ENCODE assay signal across 23 mouse cellular contexts in genomic region chr19:34715895-34716294, GRCm38 (mm10). TPM values are rescaled to one million over a fixed set of nuclear protein-coding genes. Genes with fewer than 3 reads are reported as not detected.
A peak's percentile ranks its signal among the peaks of the same experiment; 100 is the strongest.
DNase-seq lines count a peak whose midpoint lies in the region; ATAC-seq and TF ChIP-seq lines count a peak whose summit lies in the region.
"Had no signal": no experiment of that assay in that cellular context is flagged by ENCODE, and none has a peak within 500 bp of the region (broad histone marks: within the 10 kb centered on the region; RNA-seq: fewer than 3 reads in every experiment).

No protein-coding gene starts in this region.

- WGBS in kidney, adult 2 months, result 94% methylated on average over 1 of the region's 1 CpGs
- WGBS in kidney, embryonic 15.5 days, result 82% methylated on average over 1 of the region's 1 CpGs
- WGBS in liver, embryonic 16.5 days (ENCODE audit: insufficient replicate concordance), result 63% methylated on average over 1 of the region's 1 CpGs
- 41% methylated on average over 1 of the region's 1 CpGs for WGBS in liver, embryonic 12.5 days (ENCODE audit: insufficient replicate concordance)
- 61% methylated on average over 1 of the region's 1 CpGs for WGBS in heart, embryonic 11.5 days (ENCODE audit: insufficient replicate concordance)

- no peaks in the 10 kb centered on the region for H3K27me3 ChIP-seq in kidney, adult 2 months (replicated peaks; ENCODE audit: control insufficient read depth, insufficient read depth, low read length)
- H3K27me3 ChIP-seq in kidney, embryonic 15.5 days, result no peaks in the 10 kb centered on the region
- no peaks in the 10 kb centered on the region for H3K27me3 ChIP-seq in liver, embryonic 16.5 days (ENCODE audit: control insufficient read depth, insufficient read depth, low read depth, low read length)
- H3K27me3 ChIP-seq in liver, embryonic 12.5 days (replicated peaks), result no peaks in the 10 kb centered on the region
- H3K27me3 ChIP-seq in myocyte (ENCODE audit: control insufficient read depth, insufficient read depth, insufficient read length), result no peaks in the 10 kb centered on the region
- H3K27me3 ChIP-seq in heart, embryonic 11.5 days (ENCODE audit: control insufficient read depth, insufficient read depth, low read length), result no peaks in the 10 kb centered on the region
- H3K27me3 ChIP-seq: CH12.LX; embryonic facial prominence, embryonic 12.5 days; forebrain, embryonic 13.5 days; forebrain, embryonic 15.5 days had no signal

- no peak for DNase-seq in kidney, adult 2 months
- DNase-seq in Muller cell, postnatal 12 days (ENCODE audit: inconsistent ontology term), result peak; percentile 24
- DNase-seq: adrenal gland, adult 2 months; adrenal gland, postnatal 10 days; adrenal gland, postnatal 25 days; B cell, adult 2 months; cerebellum, adult 11 months; cerebellum, adult 18-20 months; cerebellum, adult 9-10 months; cerebellum, postnatal 10 days; cerebellum, postnatal 25 days had no signal

- no peaks in the 10 kb centered on the region; the same call in 1 of the 2 replicates for H3K36me3 ChIP-seq in kidney, adult 2 months (ENCODE audit: control insufficient read depth, insufficient read depth, low read length)
- H3K36me3 ChIP-seq in kidney, embryonic 15.5 days, result no peaks in the 10 kb centered on the region
- no peaks in the 10 kb centered on the region for H3K36me3 ChIP-seq in liver, embryonic 16.5 days (ENCODE audit: control insufficient read depth, insufficient read depth)
- no peaks in the 10 kb centered on the region for H3K36me3 ChIP-seq in liver, embryonic 12.5 days
- H3K36me3 ChIP-seq in myocyte (ENCODE audit: control insufficient read depth, insufficient read depth), result no peaks in the 10 kb centered on the region
- no peaks in the 10 kb centered on the region for H3K36me3 ChIP-seq in heart, embryonic 11.5 days (ENCODE audit: control insufficient read depth, insufficient read depth, low read length)
- H3K36me3 ChIP-seq: embryonic facial prominence, embryonic 10.5 days; embryonic facial prominence, embryonic 12.5 days; forebrain, embryonic 15.5 days; G1E had no signal

- H3K4me1 ChIP-seq in kidney, adult 2 months (ENCODE audit: control insufficient read depth, insufficient read depth, low read length), result peaks cover 31% of the 10 kb centered on the region
- H3K4me1 ChIP-seq in kidney, embryonic 15.5 days, result peaks cover 6% of the 10 kb centered on the region; the same call in 1 of the 2 replicates
- H3K4me1 ChIP-seq in liver, embryonic 16.5 days (ENCODE audit: control insufficient read depth, low read depth, low read length), result peaks cover 2% of the 10 kb centered on the region; the same call in 1 of the 2 replicates
- peaks cover 6% of the 10 kb centered on the region; the same call in 1 of the 2 replicates for H3K4me1 ChIP-seq in liver, embryonic 12.5 days
- 0 out of 2 replicates have a peak, but pooled peaks cover 2% of the 10 kb centered on the region for H3K4me1 ChIP-seq in heart, embryonic 11.5 days (ENCODE audit: control insufficient read depth, insufficient read depth, low read length)
- H3K4me1 ChIP-seq: embryonic facial prominence, embryonic 10.5 days; embryonic facial prominence, embryonic 12.5 days; forebrain, embryonic 13.5 days; forebrain, embryonic 15.5 days had no signal

- H3K9me3 ChIP-seq in kidney, embryonic 15.5 days (replicated peaks), result no peaks in the 10 kb centered on the region
- no peaks in the 10 kb centered on the region for H3K9me3 ChIP-seq in liver, embryonic 16.5 days (replicated peaks; ENCODE audit: control insufficient read depth, low read length)
- no peaks in the 10 kb centered on the region for H3K9me3 ChIP-seq in liver, embryonic 12.5 days (replicated peaks)
- H3K9me3 ChIP-seq in heart, embryonic 11.5 days (replicated peaks; ENCODE audit: control insufficient read depth, low read length), result no peaks in the 10 kb centered on the region
- H3K9me3 ChIP-seq: embryonic facial prominence, embryonic 10.5 days; embryonic facial prominence, embryonic 12.5 days; forebrain, embryonic 13.5 days; forebrain, embryonic 15.5 days; G1E had no signal

- no peak overlapping the region for H3K4me2 ChIP-seq in kidney, embryonic 15.5 days
- no peak overlapping the region for H3K4me2 ChIP-seq in liver, embryonic 16.5 days (ENCODE audit: low read depth, low read length)
- H3K4me2 ChIP-seq in liver, embryonic 12.5 days, result no peak overlapping the region
- peak overlapping the region; percentile 24 for H3K4me2 ChIP-seq in myocyte (ENCODE audit: low read depth)
- no peak overlapping the region for H3K4me2 ChIP-seq in heart, embryonic 11.5 days
- H3K4me2 ChIP-seq: embryonic facial prominence, embryonic 12.5 days; forebrain, embryonic 13.5 days; forebrain, embryonic 15.5 days had no signal

- H3K27ac ChIP-seq in kidney, adult 2 months (ENCODE audit: insufficient read depth, low read depth, low read length), result peak overlapping the region; percentile 52
- no peak overlapping the region for H3K27ac ChIP-seq in kidney, embryonic 15.5 days
- no peak overlapping the region for H3K27ac ChIP-seq in liver, embryonic 16.5 days (ENCODE audit: low read length)
- H3K27ac ChIP-seq in liver, embryonic 12.5 days, result no peak overlapping the region
- no peak overlapping the region for H3K27ac ChIP-seq in heart, embryonic 11.5 days (ENCODE audit: low read depth, low read length)
- H3K27ac ChIP-seq: embryonic facial prominence, embryonic 10.5 days; embryonic facial prominence, embryonic 12.5 days; forebrain, embryonic 13.5 days; forebrain, embryonic 15.5 days had no signal

- H3K79me2 ChIP-seq in myocyte (ENCODE audit: control insufficient read depth, insufficient read depth), result no peaks in the 10 kb centered on the region

- TF ChIP-seq CTCF in kidney, adult 2 months (conservative IDR thresholded peaks at IDR 0.05; ENCODE audit: insufficient read depth, insufficient read length, low read depth, low read length), result no peak

- H3K4me3 ChIP-seq in kidney, adult 2 months (ENCODE audit: insufficient read depth, low read depth, low read length), result no peak overlapping the region
- H3K4me3 ChIP-seq in kidney, embryonic 15.5 days (replicated peaks), result no peak overlapping the region
- no peak overlapping the region for H3K4me3 ChIP-seq in liver, embryonic 16.5 days (ENCODE audit: low read depth, low read length)
- no peak overlapping the region for H3K4me3 ChIP-seq in liver, embryonic 12.5 days
- no peak overlapping the region for H3K4me3 ChIP-seq in myocyte
- no peak overlapping the region for H3K4me3 ChIP-seq in heart, embryonic 11.5 days (ENCODE audit: low read depth, low read length)
- H3K4me3 ChIP-seq: embryonic facial prominence, embryonic 10.5 days; embryonic facial prominence, embryonic 12.5 days; forebrain, embryonic 13.5 days; forebrain, embryonic 15.5 days had no signal

- no peak overlapping the region for H3ac ChIP-seq in myocyte (ENCODE audit: control insufficient read depth, insufficient read length)

- no peak overlapping the region for H3K9ac ChIP-seq in kidney, embryonic 15.5 days
- H3K9ac ChIP-seq in liver, embryonic 16.5 days (ENCODE audit: low read depth, low read length), result no peak overlapping the region
- H3K9ac ChIP-seq in liver, embryonic 12.5 days, result no peak overlapping the region
- no peak overlapping the region for H3K9ac ChIP-seq in heart, embryonic 11.5 days (ENCODE audit: low read depth, low read length)
- H3K9ac ChIP-seq: embryonic facial prominence, embryonic 12.5 days; forebrain, embryonic 13.5 days; forebrain, embryonic 15.5 days had no signal

- no peak for TF ChIP-seq POLR2A in kidney, adult 2 months (IDR thresholded peaks at IDR 0.05; ENCODE audit: low read depth, low read length)
- no peak for TF ChIP-seq POLR2A in myocyte (IDR thresholded peaks at IDR 0.05; ENCODE audit: insufficient read length, low read depth)

- no peak for ATAC-seq in kidney, embryonic 15.5 days (replicated peaks; ENCODE audit: low FRiP score)
- ATAC-seq in liver, embryonic 16.5 days (ENCODE audit: low read depth), result peak; percentile 47; the same call in 1 of the 2 replicates
- ATAC-seq in liver, embryonic 12.5 days, result no peak
- no peak for ATAC-seq in heart, embryonic 11.5 days (replicated peaks; ENCODE audit: insufficient number of reproducible peaks, low FRiP score, low TSS enrichment)
- ATAC-seq: CD4-positive, CD25-positive, alpha-beta regulatory T cell, adult 4 months; forebrain, embryonic 13.5 days; forebrain, embryonic 15.5 days had no signal

TF ChIP-seq in myocyte, 11 proteins besides CTCF, POLR2A, EP300 and RAD21:
- no peak for TF ChIP-seq E2F4 (IDR thresholded peaks at IDR 0.05; ENCODE audit: insufficient read depth)
- no peak for TF ChIP-seq POLR2AphosphoS2 (IDR thresholded peaks at IDR 0.05; ENCODE audit: insufficient read length, low read depth)
- TF ChIP-seq USF1 (IDR thresholded peaks at IDR 0.05; ENCODE audit: low read depth), result no peak
- no peak for TF ChIP-seq MYOD1 (IDR thresholded peaks at IDR 0.05; ENCODE audit: control insufficient read depth in 1 of 3, insufficient read length in 2 of 3, low read depth in 2 of 3)
- 0 out of 2 replicates have a peak, but pooled peaks have one; percentile 24 for TF ChIP-seq CEBPB (IDR thresholded peaks at IDR 0.05; ENCODE audit: insufficient read depth, poor library complexity, severe bottlenecking)
- TF ChIP-seq REST (IDR thresholded peaks at IDR 0.05; ENCODE audit: insufficient read depth, insufficient read length), result no peak

RNA-seq across cellular contexts. Expression of gene Slc16a12, which starts 31.2 kb away (rescaled TPM):
- polyA plus RNA-seq in kidney, adult 2 months (2012; rRNA removed), result 59.6 and 61.4 TPM in 2 replicates
- 10.6 and 13.4 TPM in 2 replicates for polyA plus RNA-seq in kidney, embryonic 15.5 days (2015; fragmentation: Nextera tagmentation; extraction: Ambion mirVana)
- 15.3 and 16.5 TPM in 2 replicates for polyA plus RNA-seq in liver, embryonic 16.5 days (2015; fragmentation: Nextera tagmentation; extraction: Ambion mirVana)
- polyA plus RNA-seq in liver, embryonic 12.5 days (2016; fragmentation: Nextera tagmentation; extraction: Ambion mirVana), result 10.9 and 11.7 TPM in 2 replicates
- polyA plus RNA-seq in myocyte (2012; fragmentation: generic; extraction: Trizol), result 0.04 TPM
- 37.2 and 41.1 TPM in 2 replicates for polyA plus RNA-seq in heart, embryonic 11.5 days (2014; fragmentation: Nextera tagmentation; extraction: Ambion mirVana)
- polyA plus RNA-seq: CD4-positive, CD25-positive, alpha-beta regulatory T cell, adult 4 months; G1E had no signal

Comparison
In these comparisons a context has a peak if more than half of its experiments do, and no peak if none do; other contexts are left out.
1. RNA of gene Slc16a12, which starts 31.2 kb away (polyA plus RNA-seq): 59.6 to 61.4 TPM in kidney, adult 2 months, 37.2 to 41.1 TPM in heart, embryonic 11.5 days, 15.3 to 16.5 TPM in liver, embryonic 16.5 days, 10.9 to 11.7 TPM in liver, embryonic 12.5 days and 10.6 to 13.4 TPM in kidney, embryonic 15.5 days; 0.04 TPM in myocyte (single experiment); every median in the first group is over 10 times any median in the second.